Mouse (Mus musculus): ENCODE data around the gene Asna1. TPM values are rescaled to one million over a fixed set of nuclear protein-coding genes. Genes with fewer than 3 reads are reported as not detected.
A peak's percentile ranks its signal among the peaks of the same experiment; 100 is the strongest.

Asna1 gene
- polyA plus RNA-seq, 1 experiment, result 267 TPM

DNA sequence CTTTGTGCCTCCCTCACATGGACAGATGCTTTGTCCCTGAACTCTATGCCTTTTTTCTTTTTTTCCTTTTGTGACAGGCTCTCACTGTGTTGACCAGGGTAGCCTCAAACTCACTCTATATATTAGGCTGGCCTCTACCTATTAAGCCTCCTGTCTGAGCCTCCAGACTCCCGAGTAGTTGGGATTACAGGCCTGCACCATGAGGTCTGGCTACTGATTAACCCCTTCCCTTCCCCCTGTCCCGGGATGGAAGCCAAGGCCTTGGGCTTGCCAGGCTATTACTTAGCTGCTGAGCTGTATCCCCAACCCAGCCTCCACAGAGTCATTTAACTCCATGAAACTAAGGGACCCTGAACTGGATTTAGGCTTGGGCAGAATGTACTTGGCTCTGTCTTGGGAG lies 40.1 kb upstream of the Asna1 start:
- TF ChIP-seq CTCF (IDR thresholded peaks at IDR 0.05; ENCODE audit: extremely low read depth, insufficient read depth, low read length) (no peak), POLR2A (IDR thresholded peaks at IDR 0.05; ENCODE audit: extremely low read depth, insufficient read depth, low read length) (no peak)
- Histone ChIP-seq H3K4me3 (ENCODE audit: insufficient read depth, low read length) (no peak overlapping the region), H3K4me1 (ENCODE audit: control insufficient read depth, insufficient read depth, low read length) (peaks cover 2% of the 10 kb centered on the region; the same call in 1 of the 2 replicates), H3K27ac (ENCODE audit: insufficient read depth, low read length) (no peak overlapping the region)

GRCm38 (mm10) chr8:85062603-85063002 lies 37.5 kb upstream of the Asna1 start:
- Histone ChIP-seq H3K4me3 (ENCODE audit: insufficient read depth, low read length) (no peak overlapping the region), H3K4me1 (ENCODE audit: control insufficient read depth, insufficient read depth, low read length) (peaks cover 2% of the 10 kb centered on the region; the same call in 1 of the 2 replicates), H3K27ac (ENCODE audit: insufficient read depth, low read length) (no peak overlapping the region)
- TF ChIP-seq CTCF (IDR thresholded peaks at IDR 0.05; ENCODE audit: extremely low read depth, insufficient read depth, low read length) (no peak), POLR2A (IDR thresholded peaks at IDR 0.05; ENCODE audit: extremely low read depth, insufficient read depth, low read length) (no peak)

GRCm38 (mm10) chr8:85059879-85060616 lies 35.0 kb upstream of the Asna1 start, which contains the start of gene Fbxw9:
Fbxw9 (plus strand) TSS chr8:85060055.
- peak; percentile 75 for TF ChIP-seq POLR2A (IDR thresholded peaks at IDR 0.05; ENCODE audit: extremely low read depth, insufficient read depth, low read length)
- TF ChIP-seq CTCF (IDR thresholded peaks at IDR 0.05; ENCODE audit: extremely low read depth, insufficient read depth, low read length), result no peak
- Histone ChIP-seq H3K4me3 (ENCODE audit: insufficient read depth, low read length) (peak within 1 kb of the TSS; percentile 59), H3K4me1 (ENCODE audit: control insufficient read depth, insufficient read depth, low read length) (peaks cover 2% of the 10 kb centered on the region; the same call in 1 of the 2 replicates), H3K27ac (ENCODE audit: insufficient read depth, low read length) (peak within 1 kb of the TSS; percentile 6; the same call in 1 of the 2 replicates)

- no peak overlapping the region for H3K27ac ChIP-seq (ENCODE audit: insufficient read depth, low read length)
- H3K4me1 ChIP-seq (ENCODE audit: control insufficient read depth, insufficient read depth, low read length), result peaks cover 2% of the 10 kb centered on the region; the same call in 1 of the 2 replicates
- TF ChIP-seq POLR2A (IDR thresholded peaks at IDR 0.05; ENCODE audit: extremely low read depth, insufficient read depth, low read length) (no peak), CTCF (IDR thresholded peaks at IDR 0.05; ENCODE audit: extremely low read depth, insufficient read depth, low read length) (no peak)
- no peak overlapping the region for H3K4me3 ChIP-seq (ENCODE audit: insufficient read depth, low read length)
Measured at GRCm38 (mm10) chr8:85057367-85057766, 32.3 kb upstream of the Asna1 start.

GRCm38 (mm10) chr8:85043619-85044018 lies 18.5 kb upstream of the Asna1 start:
- no peak overlapping the region for H3K27ac ChIP-seq (ENCODE audit: insufficient read depth, low read length)
- no peak overlapping the region for H3K4me3 ChIP-seq (ENCODE audit: insufficient read depth, low read length)
- TF ChIP-seq CTCF (IDR thresholded peaks at IDR 0.05; ENCODE audit: extremely low read depth, insufficient read depth, low read length) (no peak), POLR2A (IDR thresholded peaks at IDR 0.05; ENCODE audit: extremely low read depth, insufficient read depth, low read length) (no peak)

GRCm38 (mm10) chr8:85037681-85038531 lies 12.8 kb upstream of the Asna1 start:
- Histone ChIP-seq H3K4me3 (ENCODE audit: insufficient read depth, low read length) (peak overlapping the region; percentile 68), H3K27ac (ENCODE audit: insufficient read depth, low read length) (peak overlapping the region; percentile 23; the same call in 1 of the 2 replicates), H3K4me1 (ENCODE audit: control insufficient read depth, insufficient read depth, low read length) (no peaks in the 10 kb centered on the region; the same call in 1 of the 2 replicates)
- TF ChIP-seq POLR2A (IDR thresholded peaks at IDR 0.05; ENCODE audit: extremely low read depth, insufficient read depth, low read length) (peak; percentile 39; the same call in 1 of the 2 replicates), CTCF (IDR thresholded peaks at IDR 0.05; ENCODE audit: extremely low read depth, insufficient read depth, low read length) (no peak)

More at GRCm38 (mm10) chr8:85043619-85044018, 18.5 kb upstream of the Asna1 start:
- no peaks in the 10 kb centered on the region; the same call in 1 of the 2 replicates for H3K4me1 ChIP-seq (ENCODE audit: control insufficient read depth, insufficient read depth, low read length)

- no peak for TF ChIP-seq CTCF (IDR thresholded peaks at IDR 0.05; ENCODE audit: extremely low read depth, insufficient read depth, low read length)
- TF ChIP-seq POLR2A (IDR thresholded peaks at IDR 0.05; ENCODE audit: extremely low read depth, insufficient read depth, low read length), result no peak
- Histone ChIP-seq H3K4me3 (ENCODE audit: insufficient read depth, low read length) (peak overlapping the region; percentile 68), H3K4me1 (ENCODE audit: control insufficient read depth, insufficient read depth, low read length) (no peaks in the 10 kb centered on the region; the same call in 1 of the 2 replicates), H3K27ac (ENCODE audit: insufficient read depth, low read length) (peak overlapping the region; percentile 23; the same call in 1 of the 2 replicates)
Measured at GRCm38 (mm10) chr8:85037366-85037680, 12.2 kb upstream of the Asna1 start.

- Histone ChIP-seq H3K4me1 (ENCODE audit: control insufficient read depth, insufficient read depth, low read length) (no peaks in the 10 kb centered on the region; the same call in 1 of the 2 replicates), H3K4me3 (ENCODE audit: insufficient read depth, low read length) (peak within 1 kb of the TSS; percentile 68), H3K27ac (ENCODE audit: insufficient read depth, low read length) (peak within 1 kb of the TSS; percentile 90)
- peak; percentile 54; the same call in 1 of the 2 replicates for TF ChIP-seq POLR2A (IDR thresholded peaks at IDR 0.05; ENCODE audit: extremely low read depth, insufficient read depth, low read length)
- TF ChIP-seq CTCF (IDR thresholded peaks at IDR 0.05; ENCODE audit: extremely low read depth, insufficient read depth, low read length), result no peak
Measured at GRCm38 (mm10) chr8:85036718-85037365, 11.8 kb upstream of the Asna1 start, which contains the start of gene Tnpo2. Tnpo2 (plus strand) TSS chr8:85036915.

DNA sequence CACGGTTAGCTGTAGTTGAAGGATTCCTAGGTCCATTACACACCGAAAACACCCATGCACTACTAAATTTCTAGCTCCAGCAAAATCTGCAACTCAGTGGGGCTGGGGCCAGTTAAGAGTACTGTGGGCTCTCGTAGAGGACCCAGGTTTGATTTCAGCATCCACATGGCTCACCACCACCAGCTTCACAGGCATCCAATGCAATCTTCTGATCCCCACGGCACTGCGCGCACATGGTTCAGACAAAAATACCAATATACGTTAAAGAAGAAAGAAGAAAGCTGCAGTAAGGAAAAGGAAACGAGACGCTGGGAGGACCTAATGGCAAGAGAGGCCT lies 11.3 kb upstream of the Asna1 start:
- H3K27ac ChIP-seq (ENCODE audit: insufficient read depth, low read length), result no peak overlapping the region; the same call in 1 of the 2 replicates
- TF ChIP-seq CTCF (IDR thresholded peaks at IDR 0.05; ENCODE audit: extremely low read depth, insufficient read depth, low read length), result no peak
- TF ChIP-seq POLR2A (IDR thresholded peaks at IDR 0.05; ENCODE audit: extremely low read depth, insufficient read depth, low read length), result no peak; the same call in 1 of the 2 replicates
- no peaks in the 10 kb centered on the region; the same call in 1 of the 2 replicates for H3K4me1 ChIP-seq (ENCODE audit: control insufficient read depth, insufficient read depth, low read length)
- peak overlapping the region; percentile 68 for H3K4me3 ChIP-seq (ENCODE audit: insufficient read depth, low read length)

Measured in cortical plate, adult 2 months (tissue).